In genomic region chr9:63146126-63146855, GRCm38 (mm10) we compare ENCODE assay signal across 9 mouse cellular contexts. TPM values are rescaled to one million over a fixed set of nuclear protein-coding genes. Genes with fewer than 3 reads are reported as not detected.
A peak's percentile ranks its signal among the peaks of the same experiment; 100 is the strongest.
DNase-seq lines count a peak whose midpoint lies in the region; ATAC-seq and TF ChIP-seq lines count a peak whose summit lies in the region.
"Had no signal": no experiment of that assay in that cellular context is flagged by ENCODE, and none has a peak within 500 bp of the region (broad histone marks: within the 10 kb centered on the region; RNA-seq: fewer than 3 reads in every experiment).

No protein-coding gene starts in this region.

- DNase-seq in cerebellum, postnatal 14 days: peak; percentile 42 to 43
- no peak for DNase-seq in cerebellum, postnatal 36 days
- DNase-seq in right cerebral cortex, postnatal 25 days: peak; percentile 18
- no peak for DNase-seq in right cerebral cortex, adult 2 months (ENCODE audit: low spot score in 2 of 2)
- no peak for DNase-seq in layer of hippocampus, adult 2 months (ENCODE audit: low spot score in 2 of 2)
- no peak for DNase-seq in adrenal gland, adult 8-10 months
- DNase-seq: gastrocnemius, postnatal 36 days had no signal

- peak overlapping the region; percentile 43 for H3K4me2 ChIP-seq in limb, embryonic 15.5 days
- peak overlapping the region; percentile 40 for H3K4me2 ChIP-seq in stomach, embryonic 16.5 days (ENCODE audit: low read depth, low read length)

- H3K27me3 ChIP-seq in limb, embryonic 15.5 days: peaks cover 100% of the 10 kb centered on the region
- peaks cover 100% of the 10 kb centered on the region for H3K27me3 ChIP-seq in stomach, embryonic 16.5 days (ENCODE audit: control insufficient read depth, insufficient read depth, low read length)

- H3K27ac ChIP-seq in limb, embryonic 15.5 days: no peak overlapping the region
- no peak overlapping the region for H3K27ac ChIP-seq in stomach, embryonic 16.5 days (ENCODE audit: low read length)
- H3K27ac ChIP-seq in layer of hippocampus, adult 2 months: no peak overlapping the region

- peaks cover 79% of the 10 kb centered on the region for H3K4me1 ChIP-seq in limb, embryonic 15.5 days
- H3K4me1 ChIP-seq in stomach, embryonic 16.5 days (ENCODE audit: control insufficient read depth, insufficient read depth, low read length): peaks cover 17% of the 10 kb centered on the region; the same call in 1 of the 2 replicates

- H3K4me3 ChIP-seq in limb, embryonic 15.5 days: peak overlapping the region; percentile 27
- peak overlapping the region; percentile 34 for H3K4me3 ChIP-seq in stomach, embryonic 16.5 days (replicated peaks; ENCODE audit: low read length)
- no peak overlapping the region for H3K4me3 ChIP-seq in layer of hippocampus, adult 2 months

- 1% methylated on average over 46 of the region's 46 CpGs for WGBS in limb, embryonic 15.5 days
- 1% methylated on average over 46 of the region's 46 CpGs for WGBS in stomach, embryonic 16.5 days

- no peak for TF ChIP-seq CTCF in layer of hippocampus, adult 2 months (conservative IDR thresholded peaks at IDR 0.05)

- no peaks in the 10 kb centered on the region for H3K9me3 ChIP-seq in limb, embryonic 15.5 days
- H3K9me3 ChIP-seq in stomach, embryonic 16.5 days (replicated peaks; ENCODE audit: control insufficient read depth, low read length): no peaks in the 10 kb centered on the region

- no peaks in the 10 kb centered on the region for H3K36me3 ChIP-seq in limb, embryonic 15.5 days
- no peaks in the 10 kb centered on the region for H3K36me3 ChIP-seq in stomach, embryonic 16.5 days (ENCODE audit: control insufficient read depth, insufficient read depth, low read length)

- no peak for ATAC-seq in limb, embryonic 15.5 days (ENCODE audit: insufficient number of reproducible peaks, low FRiP score, low TSS enrichment, low read depth)
- no peak for ATAC-seq in stomach, embryonic 16.5 days (ENCODE audit: insufficient read depth, low FRiP score)

- H3K9ac ChIP-seq in limb, embryonic 15.5 days: no peak overlapping the region
- H3K9ac ChIP-seq in stomach, embryonic 16.5 days (ENCODE audit: low read length): no peak overlapping the region

RNA-seq across cellular contexts. Expression of gene Skor1, which starts 2.5 kb away (rescaled TPM):
- 0.04 TPM in 1 of 2 replicates, not detected in the other for polyA plus RNA-seq in limb, embryonic 15.5 days (2015; fragmentation: Nextera tagmentation; extraction: Ambion mirVana)
- polyA plus RNA-seq in stomach, embryonic 16.5 days (2015; fragmentation: Nextera tagmentation; extraction: Ambion mirVana): not detected in 2 replicates
- under 1 TPM; 0.20 to 0.27 TPM for total RNA-seq in layer of hippocampus, adult 2 months (2021)
- total RNA-seq in adrenal gland, adult 8-10 months (2022): under 1 TPM; 0.06 to 0.18 (median 0.12) TPM

Comparison
In these comparisons a context has a peak if more than half of its experiments do, and no peak if none do; other contexts are left out.
1. DNase-seq: peak in cerebellum, postnatal 14 days (2 of 2) and right cerebral cortex, postnatal 25 days (single experiment); none in cerebellum, postnatal 36 days (0 of 2), right cerebral cortex, adult 2 months (0 of 2), layer of hippocampus, adult 2 months (0 of 2) and adrenal gland, adult 8-10 months (single experiment).